Mouse (Mus musculus) mature B cell (primary cell): Measurements from ENCODE around the gene Zfp64.

ENCODE experiments used
- in situ Hi-C: fragments of 300-500 bp; cut with MboI; formaldehyde crosslinking; loops from 2 replicates; pipeline ENCODE4 v1.14.3; 2019

Zfp64 gene

GRCm38 (mm10) chr2:168948506-168948905, 6.9 kb downstream of the Zfp64 start:
- in situ Hi-C loops, result no loop called here

GRCm38 (mm10) chr2:168947663-168948062, 7.7 kb downstream of the Zfp64 start:
- in situ Hi-C loops, result no loop called here

- in situ Hi-C loops, result no loop called here
Measured at GRCm38 (mm10) chr2:168944011-168944410, 11.4 kb downstream of the Zfp64 start.

GRCm38 (mm10) chr2:168939941-168940340, 15.4 kb downstream of the Zfp64 start:
- in situ Hi-C loops, result no loop called here

- in situ Hi-C loops, result no loop called here
Measured at GRCm38 (mm10) chr2:168939261-168939933, 16.0 kb downstream of the Zfp64 start.

- in situ Hi-C loops, result no loop called here
Measured at GRCm38 (mm10) chr2:168936896-168937295, 18.5 kb downstream of the Zfp64 start.

GRCm38 (mm10) chr2:168935165-168935564, 20.2 kb downstream of the Zfp64 start:
- in situ Hi-C loops, result no loop called here

GRCm38 (mm10) chr2:168931686-168932085, 23.7 kb downstream of the Zfp64 start:
- in situ Hi-C loops, result no loop called here

- in situ Hi-C loops, result no loop called here
Measured at GRCm38 (mm10) chr2:168929691-168930090, 25.7 kb downstream of the Zfp64 start.

GRCm38 (mm10) chr2:168927401-168927800, 28.0 kb downstream of the Zfp64 start:
- in situ Hi-C loops, result no loop called here

- in situ Hi-C loops, result no loop called here
Measured at GRCm38 (mm10) chr2:168926257-168926810, 29.1 kb downstream of the Zfp64 start.

- in situ Hi-C loops, result no loop called here
Measured at GRCm38 (mm10) chr2:168923706-168924105, 31.7 kb downstream of the Zfp64 start.

GRCm38 (mm10) chr2:168922466-168922865, 32.9 kb downstream of the Zfp64 start:
- in situ Hi-C loops, result no loop called here

GRCm38 (mm10) chr2:168920007-168920406, 35.4 kb downstream of the Zfp64 start:
- in situ Hi-C loops, result no loop called here

- in situ Hi-C loops, result no loop called here
Measured at GRCm38 (mm10) chr2:168912901-168913721, 42.3 kb downstream of the Zfp64 start.

- in situ Hi-C loops, result no loop called here
Measured at GRCm38 (mm10) chr2:168912051-168912891, 43.1 kb downstream of the Zfp64 start.

GRCm38 (mm10) chr2:168911527-168911926, 43.9 kb downstream of the Zfp64 start:
- in situ Hi-C loops, result no loop called here

- in situ Hi-C loops, result no loop called here
Measured at GRCm38 (mm10) chr2:168906022-168906421, 49.4 kb downstream of the Zfp64 start.

GRCm38 (mm10) chr2:168904846-168905245, 50.5 kb downstream of the Zfp64 start:
- in situ Hi-C loops, result no loop called here

- in situ Hi-C loops, result no loop called here
Measured at GRCm38 (mm10) chr2:168904188-168904587, 51.2 kb downstream of the Zfp64 start.

GRCm38 (mm10) chr2:168902634-168903033, 52.8 kb downstream of the Zfp64 start:
- in situ Hi-C loops, result no loop called here

GRCm38 (mm10) chr2:168897906-168898305, 57.5 kb downstream of the Zfp64 start:
- in situ Hi-C loops, result no loop called here
